Mouse (Mus musculus) embryonic facial prominence, embryonic 13.5 days (tissue): ENCODE measurements around the gene Hist2h2ab. TPM values are rescaled to one million over a fixed set of nuclear protein-coding genes. Genes with fewer than 3 reads are reported as not detected.
"Not testable (repeated sequence)": the region's sequence is repeated elsewhere in the genome, so short reads cannot be mapped to it uniquely, and the experiment has no call there.

Experiments
- ATAC-seq: fragments of 200-750 bp; cut with Nextera tagmentation; 2 replicates; pipeline ENCODE4 v1.8.0; 2017; ENCODE audit warnings: low read depth; ENCODE audit not compliant: insufficient number of reproducible peaks, insufficient read depth, low FRiP score, low TSS enrichment
- H3K27ac ChIP-seq: fragments of 300-500 bp; sonication (generic); 2 replicates; pipeline ENCODE4 v1.5.1; 2015; ENCODE audit warnings: moderate library complexity, mild to moderate bottlenecking, inconsistent platforms
- H3K27me3 ChIP-seq: fragments of 300-500 bp; sonication (generic); 2 replicates; pipeline ENCODE4 v1.6.1; 2015; ENCODE audit warnings: mild to moderate bottlenecking, inconsistent platforms
- H3K36me3 ChIP-seq: fragments of 300-500 bp; sonication (generic); 2 replicates; pipeline ENCODE4 v1.6.1; 2015; ENCODE audit warnings: mild to moderate bottlenecking, inconsistent platforms
- H3K4me1 ChIP-seq: fragments of 300-500 bp; sonication (generic); 2 replicates; pipeline ENCODE4 v1.6.1; 2015; ENCODE audit warnings: inconsistent platforms
- H3K4me2 ChIP-seq: fragments of 300-500 bp; sonication (generic); 2 replicates; pipeline ENCODE4 v1.6.1; 2015; ENCODE audit warnings: moderate library complexity, mild to moderate bottlenecking, inconsistent platforms
- H3K4me3 ChIP-seq: fragments of 300-500 bp; sonication (generic); 2 replicates; pipeline ENCODE4 v1.5.1; 2015; ENCODE audit warnings: mild to moderate bottlenecking, inconsistent platforms
- H3K9ac ChIP-seq: fragments of 300-500 bp; sonication (generic); 2 replicates; pipeline ENCODE4 v1.6.1; 2015; ENCODE audit warnings: mild to moderate bottlenecking, inconsistent platforms
- H3K9me3 ChIP-seq: fragments of 300-500 bp; sonication (generic); 2 replicates; pipeline ENCODE4 v1.6.1; 2016; ENCODE audit warnings: inconsistent platforms
- WGBS: fragments of 180-500 bp; shearing (Covaris S2); methylation state at CpG from one replicate; pipeline ENCODE4 v1.1.7; 2015; ENCODE audit warnings: mixed read lengths; 5-methylcytosine and 5-hydroxymethylcytosine counted together
- polyA plus RNA-seq: library from polyadenylated mRNA; unstranded; fragments of >200 nt; fragmentation: Nextera tagmentation; extraction: Ambion mirVana; gene quantifications from 2 replicates; pipeline ENCODE4 v1.2.1, GENCODE M21; 2015

The Hist2h2ab gene
- polyA plus RNA-seq, 1 experiment from 2014 or later = 1.7 TPM

- no peak for ATAC-seq
- H3K27ac ChIP-seq = no peak overlapping the region
Measured at GRCm38 (mm10) chr3:96230404-96230803, 10.7 kb downstream of the Hist2h2ab start.

DNA sequence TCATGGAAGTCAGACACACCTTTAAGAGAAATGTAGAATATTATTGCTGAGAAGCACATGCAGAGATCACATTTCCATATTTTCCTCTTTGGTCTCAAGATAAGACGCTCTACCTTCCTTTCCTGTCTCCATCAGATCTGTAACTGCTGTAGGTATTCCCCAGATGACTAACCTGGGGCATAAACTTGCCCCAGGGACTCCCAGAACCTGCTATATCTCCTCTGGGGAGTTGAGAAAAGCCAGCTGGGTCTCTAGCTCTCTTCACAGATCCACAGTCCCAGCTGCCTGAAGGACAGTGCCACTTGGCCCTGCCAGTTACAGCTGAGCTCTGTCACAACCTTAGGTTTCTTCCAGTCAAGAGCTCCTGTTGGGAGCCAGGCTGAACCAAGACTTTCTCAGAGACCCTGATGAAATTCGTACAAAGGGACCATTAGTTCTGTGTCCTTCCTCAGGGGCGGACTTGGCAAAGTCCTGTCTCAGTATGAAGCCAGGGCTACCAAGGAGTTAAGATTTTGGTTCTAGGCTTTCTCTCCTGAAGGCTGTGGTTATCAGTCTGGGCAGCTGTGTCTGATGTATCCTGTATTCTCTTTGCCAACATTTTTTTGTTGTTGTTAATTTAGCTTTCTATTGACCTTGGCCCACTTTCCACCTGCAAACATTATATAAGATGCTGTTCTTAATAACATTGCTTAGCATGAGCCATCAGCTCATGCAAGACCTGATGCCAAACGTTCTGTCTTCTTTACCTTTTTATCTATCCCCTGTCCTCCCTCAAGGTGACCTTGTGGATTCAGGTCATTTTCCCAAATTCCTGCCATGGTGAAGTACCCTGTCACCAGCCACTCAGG lies 11.5 kb downstream of the Hist2h2ab start:
- whole genome bisulfite sequencing = 77% methylated on average over 4 of the region's 4 CpGs
- ATAC-seq = no peak
- Histone ChIP-seq H3K9me3 (no peaks in the 10 kb centered on the region), H3K4me3 (no peak overlapping the region), H3K4me1 (peaks cover 17% of the 10 kb centered on the region), H3K4me2 (no peak overlapping the region), H3K36me3 (no peaks in the 10 kb centered on the region), H3K27ac (no peak overlapping the region), H3K27me3 (no peaks in the 10 kb centered on the region), H3K9ac (no peak overlapping the region)

More at GRCm38 (mm10) chr3:96230404-96230803, 10.7 kb downstream of the Hist2h2ab start:
- Histone ChIP-seq H3K9me3 (no peaks in the 10 kb centered on the region), H3K36me3 (no peaks in the 10 kb centered on the region), H3K27me3 (no peaks in the 10 kb centered on the region), H3K4me2 (no peak overlapping the region), H3K4me1 (peaks cover 19% of the 10 kb centered on the region), H3K9ac (no peak overlapping the region), H3K4me3 (no peak overlapping the region)
- 72% methylated on average over 2 of the region's 2 CpGs for WGBS

GRCm38 (mm10) chr3:96231758-96232120 lies 12.1 kb downstream of the Hist2h2ab start:
- H3K4me3 ChIP-seq = no peak overlapping the region
- H3K9me3 ChIP-seq = no peaks in the 10 kb centered on the region
- H3K27me3 ChIP-seq = no peaks in the 10 kb centered on the region
- WGBS = 52% methylated on average over 2 of the region's 2 CpGs
- no peak for ATAC-seq
- peaks cover 17% of the 10 kb centered on the region for H3K4me1 ChIP-seq
- H3K9ac ChIP-seq = no peak overlapping the region
- no peak overlapping the region for H3K4me2 ChIP-seq
- no peaks in the 10 kb centered on the region for H3K36me3 ChIP-seq
- no peak overlapping the region for H3K27ac ChIP-seq

GRCm38 (mm10) chr3:96234914-96235313 lies 15.2 kb downstream of the Hist2h2ab start:
- no peaks in the 10 kb centered on the region for H3K27me3 ChIP-seq
- no peak overlapping the region for H3K4me3 ChIP-seq
- no peak for ATAC-seq
- H3K9me3 ChIP-seq = no peaks in the 10 kb centered on the region
- H3K4me2 ChIP-seq = no peak overlapping the region
- peaks cover 25% of the 10 kb centered on the region for H3K4me1 ChIP-seq
- H3K36me3 ChIP-seq = no peaks in the 10 kb centered on the region
- H3K9ac ChIP-seq = no peak overlapping the region
- H3K27ac ChIP-seq = no peak overlapping the region
- 95% methylated on average over 2 of the region's 2 CpGs for WGBS

DNA sequence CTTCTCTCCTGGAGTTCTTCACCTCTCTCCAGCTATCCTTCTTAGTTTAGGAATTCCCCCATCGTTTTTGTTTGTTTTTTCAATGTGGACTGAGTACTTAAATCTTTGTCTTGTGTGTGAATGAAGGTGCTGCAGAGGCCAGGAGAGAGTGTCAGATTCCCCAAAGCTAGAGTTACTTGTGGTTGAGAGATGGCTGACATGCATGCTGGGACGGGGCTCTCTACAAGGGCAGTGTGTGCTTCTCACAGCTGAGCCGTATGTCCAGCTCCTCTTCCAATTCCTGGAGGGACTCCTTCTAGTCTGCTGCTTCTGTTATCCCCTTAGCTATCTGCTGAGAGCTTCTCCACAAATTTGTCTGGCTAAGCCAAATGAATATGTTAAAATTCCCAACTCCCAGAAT lies 16.2 kb downstream of the Hist2h2ab start:
- no peak for ATAC-seq
- no peak overlapping the region for H3K9ac ChIP-seq
- no peaks in the 10 kb centered on the region for H3K27me3 ChIP-seq
- H3K36me3 ChIP-seq = no peaks in the 10 kb centered on the region
- no peaks in the 10 kb centered on the region for H3K9me3 ChIP-seq
- no peak overlapping the region for H3K4me3 ChIP-seq
- H3K4me1 ChIP-seq = peaks cover 27% of the 10 kb centered on the region
- H3K27ac ChIP-seq = peak overlapping the region; percentile 7; the same call in 1 of the 2 replicates
- H3K4me2 ChIP-seq = no peak overlapping the region
- 50% methylated on average over 3 of the region's 3 CpGs for WGBS

- no peak for ATAC-seq
- 76% methylated on average over 4 of the region's 4 CpGs for WGBS
- no peaks in the 10 kb centered on the region for H3K27me3 ChIP-seq
- H3K36me3 ChIP-seq = no peaks in the 10 kb centered on the region
- H3K4me2 ChIP-seq = peak overlapping the region; percentile 62
- H3K4me1 ChIP-seq = peaks cover 28% of the 10 kb centered on the region
- H3K9me3 ChIP-seq = no peaks in the 10 kb centered on the region
- H3K9ac ChIP-seq = peak overlapping the region; percentile 76
- peak overlapping the region; percentile 48 for H3K4me3 ChIP-seq
- peak overlapping the region; percentile 82 for H3K27ac ChIP-seq
Measured at GRCm38 (mm10) chr3:96236834-96237334, 17.2 kb downstream of the Hist2h2ab start.

DNA sequence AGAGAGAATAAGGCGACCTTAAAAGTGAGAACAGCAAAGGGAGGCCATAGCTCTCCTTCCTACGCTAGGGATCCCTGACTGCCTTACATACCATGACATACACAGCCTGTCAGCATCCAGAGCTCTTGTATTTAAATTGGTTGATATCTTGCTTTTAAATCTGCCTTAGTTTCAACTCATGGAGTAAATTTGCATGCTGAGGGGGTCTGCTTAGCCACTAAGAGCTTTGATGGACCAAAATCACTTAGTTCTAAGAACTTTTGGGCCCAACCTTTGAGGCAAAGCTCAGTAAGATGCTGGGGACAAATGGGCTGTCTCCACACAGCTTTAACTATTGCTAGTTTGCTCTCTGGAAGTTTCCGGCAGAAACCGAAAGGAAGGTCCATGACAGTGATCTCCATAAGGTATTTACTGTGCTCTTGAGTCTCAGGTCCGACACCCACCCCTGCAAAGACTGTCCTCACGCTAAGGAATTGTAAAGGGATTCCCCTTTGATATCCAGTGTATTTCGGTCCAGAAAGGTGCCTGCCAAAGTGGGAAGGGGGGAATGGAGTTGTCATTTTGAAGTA lies 17.8 kb downstream of the Hist2h2ab start:
- peaks cover 30% of the 10 kb centered on the region for H3K4me1 ChIP-seq
- peak overlapping the region; percentile 76 for H3K9ac ChIP-seq
- H3K4me3 ChIP-seq = peak overlapping the region; percentile 48
- no peak for ATAC-seq
- H3K27me3 ChIP-seq = no peaks in the 10 kb centered on the region
- H3K27ac ChIP-seq = peak overlapping the region; percentile 82
- peak overlapping the region; percentile 62 for H3K4me2 ChIP-seq
- no peaks in the 10 kb centered on the region for H3K36me3 ChIP-seq
- H3K9me3 ChIP-seq = no peaks in the 10 kb centered on the region
- 19% methylated on average over 7 of the region's 7 CpGs for WGBS

DNA sequence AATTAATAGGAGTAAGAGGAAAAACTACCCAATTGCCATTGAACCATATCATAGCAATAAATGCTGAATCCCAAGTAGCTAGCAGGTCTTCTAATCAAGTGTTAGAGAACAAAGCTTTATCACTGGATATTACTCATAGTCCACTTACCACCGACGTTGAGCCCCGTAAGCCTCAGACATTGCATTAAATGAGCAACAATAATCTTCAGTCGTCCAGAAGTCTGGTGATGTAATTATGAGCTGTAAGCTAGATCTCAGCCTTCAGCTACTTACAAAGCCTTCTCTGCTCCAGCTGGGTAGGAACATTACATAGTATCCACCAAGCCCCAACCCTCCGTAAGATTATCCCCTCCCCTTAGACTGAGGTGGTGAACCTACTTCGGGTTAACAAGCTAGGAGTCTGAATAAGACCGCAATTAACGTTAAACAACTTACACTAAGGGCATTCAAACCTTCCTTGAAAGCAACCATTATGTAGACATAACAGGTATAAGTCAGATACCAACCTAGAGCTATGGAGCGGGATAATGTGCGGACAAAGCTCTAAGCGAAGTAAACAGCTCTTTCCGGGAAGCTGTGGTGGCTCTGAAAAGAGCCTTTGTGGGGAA lies 18.3 kb downstream of the Hist2h2ab start:
- 1% methylated on average over 12 of the region's 12 CpGs for WGBS
- Histone ChIP-seq H3K36me3 (no peaks in the 10 kb centered on the region), H3K27ac (peak overlapping the region; percentile 82), H3K4me1 (peaks cover 31% of the 10 kb centered on the region), H3K9ac (peak overlapping the region; percentile 76), H3K9me3 (no peaks in the 10 kb centered on the region), H3K27me3 (no peaks in the 10 kb centered on the region), H3K4me3 (peak overlapping the region; percentile 48), H3K4me2 (peak overlapping the region; percentile 62)
- no peak for ATAC-seq

DNA sequence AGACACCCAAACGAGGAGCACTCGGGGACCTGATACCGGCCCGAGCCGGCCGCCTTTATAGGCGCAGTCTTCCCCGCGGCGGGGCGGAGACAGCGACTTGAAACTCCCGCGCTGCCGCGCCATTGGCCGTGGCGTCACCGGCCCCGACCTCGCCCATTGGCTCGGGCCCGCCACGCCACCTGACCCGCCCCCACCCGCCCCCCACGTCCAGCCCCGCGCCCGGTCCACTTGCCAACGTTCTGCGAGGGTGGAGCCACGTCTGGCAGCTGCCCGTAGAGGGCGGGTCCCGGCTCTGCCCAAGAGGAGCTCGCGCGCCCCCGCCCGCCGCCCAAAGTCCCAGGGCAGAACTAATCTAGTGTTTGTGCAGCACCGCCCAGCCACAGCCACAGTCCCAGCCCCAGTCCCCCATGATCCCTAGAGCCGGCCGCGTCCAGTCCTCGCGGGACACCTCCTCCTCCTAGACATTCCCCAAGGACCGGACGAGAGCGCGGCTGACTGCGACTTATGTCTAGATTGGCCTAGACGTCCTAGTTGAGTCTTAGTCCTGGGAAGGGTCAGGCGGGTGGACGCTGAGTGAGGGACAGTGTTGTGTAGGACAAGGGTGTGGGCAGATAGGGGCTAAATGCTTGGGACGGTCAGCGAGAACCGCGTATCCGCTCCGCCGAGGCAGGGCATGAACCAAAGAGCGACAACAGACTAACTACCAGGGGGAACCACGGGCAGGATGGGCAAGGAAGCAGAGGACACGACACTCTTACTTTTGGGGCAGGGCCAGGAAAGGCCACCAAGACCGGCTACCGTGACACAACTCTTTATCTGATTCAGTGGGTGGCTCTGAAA lies 19.5 kb downstream of the Hist2h2ab start, which contains the start of gene Hist2h3c2:
Gene Hist2h3c2 (minus strand): TSS at position 174 of the 840 bp plus-strand sequence.
- WGBS = 0% methylated on average over 12 of the region's 68 CpGs
- peak; percentile 90 for ATAC-seq
- H3K4me1 ChIP-seq = peaks cover 42% of the 10 kb centered on the region

DNA sequence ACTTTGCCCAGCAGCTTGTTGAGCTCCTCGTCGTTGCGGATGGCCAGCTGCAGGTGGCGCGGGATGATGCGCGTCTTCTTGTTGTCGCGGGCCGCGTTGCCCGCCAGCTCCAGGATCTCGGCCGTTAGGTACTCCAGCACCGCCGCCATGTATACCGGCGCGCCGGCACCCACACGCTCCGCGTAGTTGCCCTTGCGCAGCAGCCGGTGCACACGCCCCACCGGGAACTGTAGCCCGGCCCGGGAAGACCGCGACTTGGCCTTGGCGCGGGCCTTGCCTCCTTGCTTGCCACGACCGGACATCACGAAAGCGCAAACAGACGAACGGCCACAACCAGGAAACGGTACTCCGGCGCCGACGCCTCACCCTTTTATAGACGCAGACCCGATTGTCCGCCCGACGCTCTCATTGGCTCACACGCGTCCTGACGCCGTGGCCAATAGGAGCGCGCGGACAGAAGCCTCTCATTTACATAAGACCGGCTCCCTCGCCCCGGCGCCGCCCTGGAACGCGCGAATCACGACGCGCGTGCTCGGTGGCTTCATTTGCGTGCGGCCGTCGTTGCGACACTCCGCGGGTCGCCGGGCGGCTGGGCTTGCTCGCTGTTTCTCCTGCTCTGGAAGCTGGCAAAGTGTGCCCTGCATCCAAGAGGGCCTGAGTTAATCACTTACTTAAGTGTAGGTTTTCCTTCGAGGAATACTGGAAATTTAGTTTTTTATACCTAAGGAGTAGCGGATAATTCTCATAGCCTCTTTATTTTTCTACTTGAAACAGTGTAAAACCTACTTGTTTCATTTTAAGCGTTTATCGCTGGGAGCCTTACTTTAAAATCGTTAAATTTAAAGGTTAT lies 20.5 kb downstream of the Hist2h2ab start, which contains the start of gene Hist2h2aa2:
Gene Hist2h2aa2 (minus strand): TSS at position 328 of the 850 bp plus-strand sequence.
- Histone ChIP-seq H3K9ac (peak within 1 kb of the TSS; percentile 65), H3K4me1 (peaks cover 47% of the 10 kb centered on the region), H3K4me3 (peak within 1 kb of the TSS; percentile 36), H3K4me2 (peak within 1 kb of the TSS; percentile 54), H3K27ac (peak within 1 kb of the TSS; percentile 92)
- peak; percentile 85 for ATAC-seq
- not testable (repeated sequence) for H3K9me3 ChIP-seq, H3K36me3 ChIP-seq, H3K27me3 ChIP-seq
- 3% methylated on average over 39 of the region's 85 CpGs for WGBS

More for the DNA sequence above, 19.5 kb downstream of the Hist2h2ab start, which contains the start of gene Hist2h3c2:
- Histone ChIP-seq H3K9ac (peak within 1 kb of the TSS; percentile 76), H3K27ac (peak within 1 kb of the TSS; percentile 82), H3K4me2 (peak within 1 kb of the TSS; percentile 62), H3K4me3 (peak within 1 kb of the TSS; percentile 48)
- not testable (repeated sequence) for H3K36me3 ChIP-seq, H3K9me3 ChIP-seq, H3K27me3 ChIP-seq
